Mouse (Mus musculus): ENCODE measurements around the gene Sez6l2.
A peak's percentile ranks its signal among the peaks of the same experiment; 100 is the strongest.
"Not testable (repeated sequence)": the region's sequence is repeated elsewhere in the genome, so short reads cannot be mapped to it uniquely, and the experiment has no call there.

The Sez6l2 gene

DNA sequence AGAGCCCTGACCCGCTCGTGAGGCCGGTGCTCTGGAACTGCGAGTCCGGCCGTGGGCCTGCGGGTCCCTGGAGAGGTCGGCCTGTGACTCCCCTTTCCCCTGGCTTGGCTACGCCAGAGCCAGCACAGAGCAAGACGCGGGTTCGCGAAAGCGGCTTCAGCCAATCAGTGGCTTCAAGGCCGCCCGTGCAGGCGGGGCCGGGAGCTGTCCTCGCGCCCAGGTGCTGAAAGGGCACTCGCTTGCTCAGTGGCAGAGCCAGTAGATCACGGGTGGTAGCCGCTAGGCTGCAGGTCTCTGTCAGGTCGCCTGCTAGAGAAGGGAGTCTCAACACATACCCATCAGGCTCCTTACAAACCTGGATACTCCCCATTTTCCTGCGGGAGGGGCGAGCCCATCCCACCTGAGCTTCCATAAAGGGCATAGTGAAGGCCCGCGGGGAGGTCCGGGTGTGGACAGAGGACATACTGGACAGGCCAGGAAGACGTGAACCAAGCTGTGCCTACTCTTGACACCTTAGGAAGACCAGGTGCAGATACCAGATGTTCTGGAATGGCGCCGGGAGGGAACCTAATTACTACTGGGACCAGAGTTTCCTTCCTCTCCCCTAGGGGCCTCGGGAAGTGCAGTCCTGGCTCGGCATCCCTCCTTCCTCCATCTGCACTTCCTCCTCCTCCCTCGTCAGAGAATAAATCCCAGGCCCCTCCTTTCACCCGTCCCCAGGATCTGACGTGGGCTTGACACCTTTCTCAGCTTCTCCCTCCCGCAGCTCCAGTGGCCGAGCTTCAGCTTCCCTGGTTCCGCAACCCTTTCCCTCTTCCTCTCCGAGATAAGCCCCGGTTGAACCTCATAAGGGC is at the start of gene Sez6l2:
Gene Sez6l2, plus strand, starts transcription at position 771 of the 854 bp plus-strand sequence.
- DNase-seq, result peak; percentile 76 to 85

DNA sequence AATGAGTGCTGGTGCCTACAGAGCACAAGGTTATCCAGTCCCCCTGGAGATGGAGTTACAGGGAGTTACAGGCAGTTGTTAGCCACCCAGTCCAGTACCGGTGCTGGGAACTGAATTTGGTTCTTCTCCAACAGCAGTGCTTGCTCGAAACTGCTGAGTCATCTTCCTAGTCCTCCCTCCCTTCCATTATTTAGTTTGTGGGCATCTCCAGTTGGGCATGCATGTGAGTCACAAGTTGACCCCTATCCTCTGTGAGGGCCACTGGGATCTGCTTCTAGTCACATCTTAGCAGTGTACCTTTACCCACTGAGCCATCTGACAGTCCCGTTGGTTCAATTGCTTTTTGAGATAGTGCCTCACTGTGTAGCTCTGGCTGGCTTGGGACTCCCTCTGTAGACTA is 44.8 kb upstream of the Sez6l2 start:
- DNase-seq, result no peak

DNA sequence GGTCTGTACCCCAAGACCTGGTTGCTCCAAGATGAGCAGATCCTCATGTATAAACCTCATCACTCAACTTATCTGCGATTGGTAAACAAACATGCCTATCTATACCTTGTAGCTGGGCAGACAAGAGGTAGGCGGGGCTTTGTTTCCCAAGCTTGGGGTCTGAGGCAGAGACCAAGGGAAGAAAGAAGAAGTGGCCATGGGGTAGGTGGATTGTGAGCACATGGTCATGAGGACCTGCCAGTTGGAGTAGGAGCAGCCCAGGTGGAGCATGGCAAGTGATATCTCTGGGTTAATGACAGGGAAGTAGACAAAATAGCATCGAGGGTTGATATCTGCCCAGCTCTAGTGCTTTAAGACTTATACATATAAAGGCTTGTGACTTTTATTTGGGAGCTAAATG is 35.5 kb upstream of the Sez6l2 start:
- DNase-seq, result no peak

DNA sequence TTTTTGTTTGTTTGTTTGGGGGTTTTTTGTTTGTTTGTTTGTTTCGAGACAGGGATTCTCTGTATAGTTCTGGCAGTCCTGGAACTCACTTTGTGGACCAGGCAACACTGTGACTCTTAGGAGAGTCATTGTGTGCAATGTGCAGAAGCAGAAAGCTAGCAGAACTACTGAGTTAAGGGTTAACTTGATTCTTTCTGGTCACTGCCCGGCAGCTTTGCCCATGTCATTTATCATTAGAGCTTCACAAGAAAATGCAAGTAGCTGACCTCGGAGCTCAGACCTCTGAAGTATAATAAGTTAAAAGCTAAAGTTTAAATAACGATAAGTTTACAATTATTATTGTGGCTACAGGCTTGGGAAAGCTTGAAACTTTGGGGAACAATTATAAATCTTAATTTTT is 32.0 kb upstream of the Sez6l2 start:
- not testable (repeated sequence) for DNase-seq

DNA sequence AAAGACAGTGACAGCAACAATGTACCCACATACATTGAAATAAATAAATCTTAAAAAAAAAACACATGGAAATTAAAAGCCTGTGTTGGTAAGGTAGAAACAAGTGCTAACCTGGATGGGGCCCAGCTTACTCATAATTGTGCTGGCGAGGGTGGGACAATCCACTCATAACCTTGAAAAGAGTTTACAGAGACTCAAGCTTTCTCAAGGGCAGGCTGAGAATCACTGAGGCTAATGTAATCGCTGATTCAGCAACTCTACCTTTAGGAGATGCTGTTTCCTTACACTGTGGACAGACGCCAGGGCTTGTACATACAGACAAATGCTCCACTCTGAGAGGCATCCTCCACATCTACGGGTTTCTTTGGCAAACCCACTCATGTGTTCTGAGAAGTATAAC is 30.4 kb upstream of the Sez6l2 start:
- no peak for DNase-seq

DNA sequence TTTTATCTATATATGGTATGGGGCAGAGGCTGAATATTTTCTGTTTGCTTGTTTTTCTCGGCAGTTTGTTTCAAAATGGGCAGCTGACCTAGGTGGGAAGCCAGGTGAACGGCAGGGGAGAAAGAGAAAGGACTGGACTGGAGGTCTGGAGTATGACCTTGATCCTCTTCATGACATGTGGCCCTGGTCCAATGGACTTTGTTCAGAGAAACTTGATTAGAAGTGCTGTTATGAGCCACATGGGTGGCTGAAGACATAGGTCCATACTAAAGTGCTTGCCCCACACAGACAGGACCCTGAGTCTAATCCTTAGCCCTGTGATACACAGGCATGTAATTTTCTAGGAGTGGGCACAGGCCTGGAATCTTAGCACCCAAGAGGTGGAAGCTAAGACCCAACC is 28.8 kb upstream of the Sez6l2 start:
- no peak for DNase-seq

DNA sequence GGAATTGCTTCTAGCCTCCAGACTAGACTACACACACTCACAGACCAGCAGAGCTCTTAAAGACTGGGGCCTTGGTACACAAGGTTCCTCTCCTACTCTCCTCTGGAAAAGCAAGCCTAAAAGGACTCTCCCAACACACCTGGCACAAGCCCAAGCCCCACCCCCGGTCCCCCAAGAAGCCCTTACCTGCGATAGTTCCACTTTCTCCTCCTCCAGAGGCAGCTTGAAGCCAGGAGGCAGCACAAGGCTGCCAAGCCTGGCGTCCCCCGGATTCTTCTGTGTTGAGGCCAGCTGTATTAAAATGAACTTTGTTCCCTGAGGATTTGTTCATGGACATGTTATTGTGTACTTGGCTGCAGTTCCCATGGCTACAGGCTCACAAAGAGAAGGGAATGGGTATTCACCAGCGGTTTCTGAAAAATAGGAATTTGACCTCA is 27.7 kb upstream of the Sez6l2 start, which contains the start of gene Tmem219:
Gene Tmem219, minus strand, starts transcription at position 294 of the 437 bp plus-strand sequence.
- peak; percentile 85 to 86 for DNase-seq

DNA sequence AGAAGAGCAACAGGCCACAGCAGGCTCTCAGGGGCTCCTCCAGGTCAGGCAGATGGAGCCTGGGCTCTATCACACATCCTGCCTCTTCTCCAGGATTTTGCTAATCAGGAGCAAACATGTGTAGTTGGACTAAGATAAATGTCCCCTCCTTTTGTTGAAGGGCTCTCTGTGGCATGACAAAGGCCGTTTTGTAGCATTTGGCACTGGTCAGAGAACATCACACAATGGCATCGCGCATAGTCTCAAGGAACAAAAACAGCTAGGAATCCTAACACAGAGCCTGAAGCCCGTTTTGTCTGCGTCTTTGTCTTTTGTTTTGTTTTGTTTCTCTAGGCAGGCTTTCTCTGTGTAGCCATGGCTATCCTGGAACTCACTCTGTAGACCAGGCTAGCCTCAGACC is 26.4 kb upstream of the Sez6l2 start:
- no peak for DNase-seq

DNA sequence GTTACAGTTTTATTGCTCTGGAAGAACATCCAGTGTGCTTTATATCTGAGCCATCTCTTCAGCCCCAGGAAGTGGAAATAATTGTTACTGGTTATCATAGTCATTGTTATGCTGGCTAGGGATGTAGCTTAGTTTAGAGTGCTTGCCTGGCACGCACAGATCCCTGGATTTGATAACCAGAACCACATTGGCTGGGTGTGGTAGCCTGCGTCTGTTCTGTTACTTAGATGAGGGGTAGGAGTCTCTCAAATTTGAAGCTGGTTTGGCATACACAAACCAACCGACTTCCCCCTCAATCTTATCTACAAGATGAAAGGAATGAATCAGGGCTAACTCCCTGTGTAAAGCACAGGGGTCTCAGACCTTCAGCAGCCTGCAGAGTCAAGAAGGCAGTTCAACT is 24.1 kb upstream of the Sez6l2 start:
- no peak for DNase-seq

DNA sequence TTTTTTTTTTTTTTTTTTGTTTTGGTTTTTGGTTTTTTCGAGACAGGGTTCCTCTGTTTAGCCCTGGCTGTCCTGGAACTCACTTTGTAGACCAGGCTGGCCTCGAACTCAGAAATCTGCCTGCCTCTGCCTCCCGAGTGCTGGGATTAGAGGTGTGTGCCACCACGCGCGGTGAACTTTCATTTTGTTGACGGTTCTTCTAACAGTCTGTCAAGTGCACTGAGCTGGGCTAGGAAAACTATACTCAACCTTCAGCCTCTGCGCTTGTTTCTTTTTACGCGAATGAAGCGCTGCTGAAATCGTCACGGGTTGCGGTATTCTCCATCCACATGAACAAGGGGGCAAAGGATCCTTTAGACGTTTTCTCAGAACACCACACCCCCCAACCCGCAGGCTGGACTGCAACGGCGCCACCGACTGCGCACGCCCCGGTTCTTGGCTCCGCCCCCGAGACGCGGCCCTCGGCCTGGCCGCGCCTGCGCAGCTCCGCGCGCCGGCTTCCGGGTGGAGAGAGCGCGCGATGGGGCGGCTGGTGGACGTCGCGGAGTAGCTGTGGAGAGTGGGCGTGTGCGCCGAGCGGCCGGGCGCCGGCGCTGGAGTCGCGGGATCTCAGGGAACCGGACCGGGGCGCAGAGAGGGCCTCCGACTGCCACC is 21.9 kb upstream of the Sez6l2 start, which contains the start of gene Kctd13:
Gene Kctd13, plus strand, starts transcription at position 496 of the 654 bp plus-strand sequence.
- DNase-seq, result peak; percentile 93 to 95

DNA sequence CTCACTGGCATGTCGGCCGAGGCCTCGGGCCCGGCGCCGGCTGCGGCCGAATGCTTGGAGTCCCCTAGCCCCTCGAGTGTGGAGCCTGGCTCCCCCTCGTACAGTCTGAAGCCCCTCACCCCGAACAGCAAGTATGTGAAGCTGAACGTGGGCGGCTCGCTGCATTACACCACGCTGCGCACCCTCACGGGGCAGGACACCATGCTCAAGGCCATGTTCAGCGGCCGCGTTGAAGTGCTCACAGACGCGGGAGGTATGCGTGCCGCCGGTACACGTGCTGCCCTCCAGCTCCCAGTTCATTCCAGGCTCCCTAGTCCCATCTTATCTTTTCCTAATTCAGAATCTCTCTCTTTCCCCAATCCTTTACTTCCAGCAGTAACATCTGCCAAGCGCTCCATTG is 21.3 kb upstream of the Sez6l2 start:
- DNase-seq, result peak in 1 of 2 experiments; percentile 29

DNA sequence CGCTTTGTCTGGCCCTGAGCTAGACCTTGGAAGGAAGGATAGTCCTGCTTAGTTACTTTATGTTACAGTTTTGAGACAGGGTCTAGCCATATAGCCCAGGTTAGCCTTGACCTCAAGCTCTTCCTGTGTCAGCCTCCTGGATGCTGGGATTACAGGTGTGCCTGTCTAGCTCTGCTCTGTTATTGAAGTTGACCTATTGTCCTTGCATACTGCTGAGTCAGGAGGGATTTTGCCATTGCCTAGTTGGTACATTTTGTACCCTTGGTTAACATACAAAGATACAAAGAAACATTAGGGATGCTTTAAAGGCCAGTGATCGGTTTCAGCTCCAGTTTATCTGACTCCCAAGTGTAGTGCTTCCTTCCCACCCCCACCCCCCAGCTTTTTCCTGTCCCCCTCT is 17.7 kb upstream of the Sez6l2 start:
- DNase-seq, result no peak

DNA sequence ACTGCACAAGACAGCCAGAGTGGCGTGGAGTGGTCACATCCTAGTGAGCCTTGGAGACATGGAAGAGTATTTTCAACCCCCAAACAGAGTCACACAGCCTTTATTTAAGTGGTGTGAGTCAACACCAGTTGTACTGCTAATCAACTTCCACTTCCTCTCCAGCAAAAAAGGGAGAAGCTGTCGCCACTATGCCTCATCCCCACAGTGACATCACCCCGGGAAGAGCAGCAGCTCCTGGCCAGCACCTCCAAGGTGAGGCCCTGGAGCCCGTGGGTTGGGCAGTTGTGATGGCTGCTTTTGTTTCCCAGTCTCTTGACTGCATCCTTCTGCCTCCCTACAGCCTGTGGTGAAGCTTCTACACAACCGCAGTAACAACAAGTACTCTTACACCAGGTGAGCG is 9.2 kb upstream of the Sez6l2 start:
- DNase-seq, result no peak

DNA sequence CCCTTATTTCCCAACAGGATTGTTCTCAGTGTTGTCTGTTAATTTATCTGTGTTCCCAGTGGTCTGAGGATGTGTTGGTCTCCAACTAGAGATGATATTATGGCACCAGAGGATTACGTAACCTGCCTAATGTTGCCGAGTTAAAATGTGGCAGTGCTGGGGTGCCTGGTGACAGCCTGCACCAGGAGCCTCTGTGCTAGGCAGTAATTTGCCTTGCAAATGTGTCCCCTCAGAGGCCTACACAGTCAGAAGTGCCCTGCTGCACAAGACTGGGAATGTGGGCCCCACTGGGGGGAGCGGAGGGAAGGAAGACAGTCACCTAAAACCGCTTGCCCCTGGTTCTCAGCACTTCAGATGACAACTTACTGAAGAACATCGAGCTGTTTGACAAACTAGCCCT is 8.6 kb upstream of the Sez6l2 start:
- DNase-seq, result no peak

DNA sequence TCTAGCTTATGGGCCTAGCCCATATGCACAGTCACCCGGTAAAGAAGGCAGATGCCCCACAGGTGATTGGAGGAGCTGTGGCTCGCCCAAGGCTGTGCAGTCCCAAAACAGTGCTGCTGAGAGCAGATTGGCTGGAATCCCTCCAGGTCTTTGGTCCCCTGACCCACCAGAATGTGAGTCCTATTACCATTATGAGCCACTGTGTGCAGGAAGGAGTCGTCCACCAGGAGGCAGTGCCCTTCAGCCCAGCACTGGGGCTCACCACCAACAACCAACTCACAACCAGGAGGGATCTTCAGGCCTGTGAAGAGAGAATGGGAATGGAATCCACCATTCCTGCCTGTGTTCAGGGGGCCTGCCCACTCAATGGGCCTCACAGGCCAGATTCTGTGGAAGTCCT is 3.8 kb upstream of the Sez6l2 start:
- no peak for DNase-seq

DNA sequence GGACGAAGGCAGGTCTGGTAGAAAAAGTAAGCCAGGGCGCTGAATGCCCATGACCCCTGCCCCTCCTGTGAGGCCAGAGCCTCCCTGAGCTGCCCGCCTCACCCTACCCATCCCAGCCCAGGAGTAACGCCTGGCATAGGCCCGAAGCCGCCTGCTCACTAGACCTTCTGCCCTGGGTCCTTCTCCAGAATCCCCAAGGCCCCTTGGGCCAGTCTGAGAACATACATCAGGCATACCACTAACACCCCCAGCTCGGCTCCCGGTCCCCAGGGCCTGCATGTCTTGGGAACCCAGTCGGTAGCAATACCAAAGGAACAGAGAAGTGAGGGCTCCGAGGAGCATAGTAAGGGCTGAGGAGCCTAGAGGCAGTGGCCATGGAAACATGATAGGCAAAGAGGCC is 1.7 kb upstream of the Sez6l2 start:
- DNase-seq, result no peak

DNA sequence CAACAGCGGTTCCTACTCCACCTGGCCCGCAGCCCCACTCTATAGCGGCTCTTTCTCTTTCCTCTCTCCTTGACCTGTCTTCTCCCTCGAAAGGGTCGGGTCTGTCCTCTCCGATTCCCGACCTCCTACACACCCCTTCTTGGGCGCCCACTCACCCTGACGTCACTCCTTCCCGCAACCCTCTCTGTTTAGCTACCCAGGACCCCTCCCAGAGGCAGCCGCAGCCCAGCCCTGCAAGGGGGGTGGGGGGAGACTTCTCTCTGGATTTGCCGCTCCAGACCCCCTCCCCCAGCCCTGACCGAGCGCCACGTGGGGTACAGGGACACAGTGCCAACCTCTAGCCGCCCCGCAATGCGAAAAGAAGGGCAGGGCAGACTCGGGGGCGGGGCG is 965 bp upstream of the Sez6l2 start, which contains the start of gene Asphd1:
Gene Asphd1, minus strand, starts transcription at position 180 of the 390 bp plus-strand sequence.
- DNase-seq, result no peak

DNA sequence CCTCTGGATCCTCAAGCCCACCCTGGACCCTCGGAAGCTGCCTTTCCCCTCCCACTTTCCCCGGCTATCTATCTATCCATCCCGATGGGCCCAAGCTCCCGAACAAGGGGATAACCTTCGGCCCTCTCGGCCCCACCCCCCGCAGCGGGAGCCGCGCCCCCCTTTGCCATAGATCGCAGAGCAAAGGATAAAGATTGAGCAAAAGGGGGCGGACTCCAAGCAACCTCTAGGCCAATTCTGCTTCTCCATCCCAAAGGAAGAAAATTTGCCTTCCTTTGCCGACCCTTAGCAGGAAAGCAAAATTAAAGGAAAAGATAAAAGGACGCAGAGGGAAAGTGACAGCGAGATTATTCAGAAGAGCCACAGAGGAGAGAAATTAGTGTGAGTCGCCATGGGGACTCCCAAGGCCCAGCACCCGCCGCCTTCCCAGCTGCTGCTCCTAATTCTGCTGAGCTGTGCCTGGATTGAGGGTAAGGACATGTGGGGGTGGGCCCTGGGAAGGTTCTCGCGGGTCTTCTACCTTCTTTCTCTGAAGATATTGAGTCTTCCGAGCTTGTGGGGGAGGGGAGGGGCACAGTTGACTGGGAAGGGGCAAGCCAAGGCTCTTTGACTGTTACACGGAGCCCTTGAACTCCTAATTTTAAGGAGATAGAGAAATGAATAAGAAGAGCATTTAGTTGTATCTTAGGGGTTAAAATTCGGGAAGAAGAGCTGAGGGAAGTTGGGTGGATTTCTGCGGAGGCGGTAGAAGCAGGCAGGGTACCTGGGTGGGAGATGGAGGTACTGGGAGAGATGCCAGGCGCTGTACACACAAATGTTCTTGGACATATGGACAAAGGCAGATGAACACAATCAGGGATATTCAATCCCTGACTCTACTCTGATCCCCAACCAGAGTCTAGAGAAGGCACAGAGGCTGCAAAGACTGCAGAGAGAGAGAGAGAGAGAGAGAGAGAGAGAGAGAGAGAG is 568 bp downstream of the Sez6l2 start:
- no peak for DNase-seq

DNA sequence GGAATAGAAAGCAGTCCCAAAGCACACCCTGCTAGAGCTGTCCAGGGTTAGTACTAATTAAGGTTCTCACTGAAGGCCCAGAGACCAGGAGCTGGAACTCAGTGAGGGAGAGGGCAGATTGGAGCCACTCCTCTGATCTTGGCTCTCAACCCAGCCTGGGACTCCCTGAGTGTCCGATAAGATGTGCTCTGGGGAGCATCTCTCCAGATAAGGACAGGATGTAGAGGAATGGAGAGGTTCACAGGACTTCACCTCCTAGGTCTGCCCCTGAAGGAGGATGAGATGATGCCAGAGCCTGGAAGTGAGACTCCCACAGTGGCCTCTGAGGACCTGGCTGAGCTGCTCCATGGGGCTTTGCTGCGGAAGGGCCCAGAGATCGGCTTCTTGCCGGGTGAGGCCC is 1.4 kb downstream of the Sez6l2 start:
- no peak for DNase-seq

DNA sequence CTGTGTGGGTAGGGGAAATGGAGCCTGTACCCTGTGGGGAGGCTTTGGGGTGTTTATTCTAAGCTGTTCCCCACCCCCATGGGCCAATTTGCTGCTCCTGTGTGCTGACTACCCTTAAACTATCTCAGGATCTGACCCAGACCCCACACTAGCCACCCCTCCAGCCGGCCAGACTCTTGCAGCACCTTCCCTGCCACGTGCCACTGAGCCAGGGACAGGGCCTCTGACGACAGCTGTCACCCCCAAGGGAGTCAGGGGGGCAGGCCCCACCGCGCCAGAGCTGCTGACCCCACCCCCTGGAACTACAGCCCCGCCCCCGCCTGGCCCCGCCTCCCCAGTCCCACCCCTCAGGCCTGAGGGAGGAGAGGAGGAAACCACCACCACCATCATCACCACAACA is 2.3 kb downstream of the Sez6l2 start:
- DNase-seq, result no peak

DNA sequence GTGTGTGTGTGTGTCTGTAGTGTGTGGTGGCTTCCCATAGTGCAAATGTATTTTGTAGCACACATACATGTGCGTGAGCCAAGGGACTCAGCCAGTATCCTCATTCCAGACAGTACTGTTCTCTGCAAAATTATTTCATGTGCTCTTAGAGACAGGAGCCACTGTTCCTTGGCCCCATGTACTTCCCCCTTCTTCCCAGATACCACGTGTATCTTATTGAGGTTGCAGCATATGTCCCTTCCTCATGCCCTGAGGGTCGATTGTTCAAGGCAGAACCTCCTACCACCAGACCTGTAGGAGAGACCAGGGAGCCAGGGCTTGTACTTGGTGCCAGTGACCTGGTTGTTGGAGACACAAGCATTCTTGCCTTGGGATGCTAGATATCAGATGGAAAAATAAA is 4.8 kb downstream of the Sez6l2 start:
- no peak for DNase-seq

DNA sequence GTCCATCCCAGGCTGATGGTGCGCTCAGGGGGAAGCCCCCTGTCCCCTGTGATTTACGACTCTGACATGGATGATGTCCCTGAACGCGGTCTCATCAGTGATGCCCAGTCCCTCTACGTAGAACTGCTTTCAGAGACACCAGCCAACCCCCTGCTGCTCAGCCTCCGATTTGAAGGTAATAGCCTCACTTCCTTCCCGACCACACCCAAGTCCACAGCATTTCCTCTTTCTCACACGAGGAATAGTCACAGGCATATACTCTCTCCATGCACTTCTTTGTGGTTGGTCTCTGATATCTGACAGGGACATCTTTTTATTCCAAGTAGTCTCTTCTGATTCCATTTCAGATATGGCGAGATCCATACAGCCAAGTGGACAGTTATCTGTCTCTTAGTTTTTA is 9.4 kb downstream of the Sez6l2 start:
- no peak for DNase-seq

DNA sequence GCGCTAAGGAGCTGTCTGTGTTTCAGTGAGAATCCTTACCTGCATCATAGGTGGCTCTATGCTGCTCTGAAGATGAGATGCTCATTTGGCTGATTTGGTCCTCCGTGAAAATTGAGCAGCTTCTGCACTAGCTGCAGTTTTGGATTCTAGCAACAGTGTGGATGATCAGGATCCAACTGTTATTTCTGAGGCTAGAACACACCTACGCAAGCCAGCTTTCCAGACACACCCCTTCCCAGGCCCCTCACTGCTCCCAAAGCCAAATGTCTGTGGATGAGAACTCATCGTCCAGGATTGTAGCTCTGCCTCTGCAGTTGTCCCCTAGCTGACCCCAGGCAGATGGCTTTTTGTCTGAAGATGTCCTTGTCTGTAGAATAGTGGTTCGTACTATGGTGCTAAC is 10.7 kb downstream of the Sez6l2 start:
- no peak for DNase-seq

Data from lung, adult 18-20 months (tissue).